20 mouse cellular contexts compared by ENCODE assay signal in genomic region chr2:131749746-131750145, GRCm38 (mm10).
DNase-seq lines count a peak whose midpoint lies in the region; ATAC-seq and TF ChIP-seq lines count a peak whose summit lies in the region.
"Had no signal": no experiment of that assay in that cellular context is flagged by ENCODE, and none has a peak within 500 bp of the region (broad histone marks: within the 10 kb centered on the region; RNA-seq: fewer than 3 reads in every experiment).

No protein-coding gene starts in this region.

- TF ChIP-seq POLR2A in lung, adult 2 months (IDR thresholded peaks at IDR 0.05; ENCODE audit: borderline replicate concordance, extremely low read depth, low read depth, low read length): no peak

- peaks cover 5% of the 10 kb centered on the region for H3K4me1 ChIP-seq in lung, embryonic 14.5 days (ENCODE audit: insufficient read depth)
- H3K4me1 ChIP-seq in lung, adult 2 months (ENCODE audit: control insufficient read depth, insufficient read depth, low read length): no peaks in the 10 kb centered on the region
- H3K4me1 ChIP-seq: midbrain, embryonic 10.5 days had no signal

- no peak overlapping the region for H3K4me2 ChIP-seq in lung, embryonic 14.5 days
- H3K4me2 ChIP-seq: hindbrain, embryonic 15.5 days; limb, embryonic 15.5 days had no signal

- ATAC-seq in lung, embryonic 14.5 days (ENCODE audit: insufficient read depth): peak; percentile 42; the same call in 1 of the 2 replicates
- ATAC-seq: CD4-positive, CD25-positive, alpha-beta regulatory T cell, adult 4 months; forebrain, postnatal 0 days; intestine, embryonic 16.5 days; liver, postnatal 0 days had no signal

- no peak for TF ChIP-seq CTCF in lung, embryonic 14.5 days (IDR thresholded peaks at IDR 0.05; ENCODE audit: low read depth)
- no peak for TF ChIP-seq CTCF in lung, adult 2 months (IDR thresholded peaks at IDR 0.05; ENCODE audit: insufficient read depth, low read length)

- no peak overlapping the region for H3K9ac ChIP-seq in lung, embryonic 14.5 days
- H3K9ac ChIP-seq: forebrain, postnatal 0 days; hindbrain, embryonic 15.5 days; limb, embryonic 15.5 days; liver, postnatal 0 days had no signal

- no peaks in the 10 kb centered on the region for H3K9me3 ChIP-seq in lung, embryonic 14.5 days (ENCODE audit: low read depth, low read length)
- H3K9me3 ChIP-seq: G1E; hindbrain, embryonic 15.5 days; limb, embryonic 15.5 days; midbrain, embryonic 10.5 days had no signal

- peak; percentile 46 for DNase-seq in lung, embryonic 14.5 days
- DNase-seq in lung, adult 2 months: no peak
- DNase-seq in NIH3T3 (ENCODE audit: low read depth): peak; percentile 42
- DNase-seq in kidney, adult 18-20 months: peak; percentile 11
- peak; percentile 15 to 19 for DNase-seq in kidney, postnatal 36 days
- no peak for DNase-seq in layer of hippocampus, adult 8-10 months (ENCODE audit: low spot score in 2 of 2)
- no peak for DNase-seq in liver
- DNase-seq: adrenal gland, adult 8-10 months; cerebellum, adult 11-12 months; forebrain, postnatal 0 days; heart, adult 2 months; liver, postnatal 0 days; right cerebral cortex, postnatal 25 days; thymus, postnatal 25 days had no signal

- no peaks in the 10 kb centered on the region for H3K36me3 ChIP-seq in lung, embryonic 14.5 days (ENCODE audit: insufficient read depth)
- H3K36me3 ChIP-seq: G1E; hindbrain, embryonic 15.5 days; limb, embryonic 15.5 days; midbrain, embryonic 10.5 days had no signal

- 71% methylated on average over 3 of the region's 3 CpGs for WGBS in lung, embryonic 14.5 days
- 76% methylated on average over 3 of the region's 3 CpGs for WGBS in lung, adult 2 months

- H3K27ac ChIP-seq in lung, embryonic 14.5 days (ENCODE audit: low read depth): 0 out of 2 replicates have a peak overlapping the region, but pooled peaks have one; percentile 22
- H3K27ac ChIP-seq: heart, adult 2 months; hindbrain, embryonic 15.5 days; limb, embryonic 15.5 days; midbrain, embryonic 10.5 days had no signal

- H3K4me3 ChIP-seq in lung, embryonic 14.5 days (ENCODE audit: low read depth, low read length): no peak overlapping the region
- H3K4me3 ChIP-seq in lung, adult 2 months (replicated peaks; ENCODE audit: extremely low read depth, low read depth, low read length): no peak overlapping the region
- H3K4me3 ChIP-seq: heart, adult 2 months; hindbrain, embryonic 15.5 days; limb, embryonic 15.5 days; midbrain, embryonic 10.5 days had no signal

- H3K27me3 ChIP-seq in lung, embryonic 14.5 days (ENCODE audit: insufficient read depth, low read length): no peaks in the 10 kb centered on the region
- H3K27me3 ChIP-seq: hindbrain, embryonic 15.5 days; limb, embryonic 15.5 days had no signal

Comparison
In these comparisons a context has a peak if more than half of its experiments do, and no peak if none do; other contexts are left out.
1. DNase-seq: peak in lung, embryonic 14.5 days (single experiment), NIH3T3 (single experiment), kidney, adult 18-20 months (single experiment) and kidney, postnatal 36 days (2 of 2); none in lung, adult 2 months (single experiment), layer of hippocampus, adult 8-10 months (0 of 2) and liver (single experiment).